Mouse (Mus musculus) midbrain, embryonic 11.5 days (tissue): ENCODE measurements at regions not wholly inside any gene's neighbourhood (a gene's known extent, or its start where the extent isn't known, plus 50 kb on each side); places are given as distances from the start of the nearest gene placed in this dataset.
"Not testable (repeated sequence)": the region's sequence is repeated elsewhere in the genome, so short reads cannot be mapped to it uniquely, and the experiment has no call there.

ENCODE experiments used
- ATAC-seq: fragments of 200-750 bp; cut with Nextera tagmentation; 2 replicates; pipeline ENCODE4 v1.8.0; 2017; ENCODE audit warnings: moderate TSS enrichment, moderate library complexity; ENCODE audit not compliant: low FRiP score
- DNase-seq: peaks from one replicate; pipeline ENCODE4 v3.0.0; 2015; ENCODE audit warnings: low spot score; ENCODE audit errors: missing footprints
- H3K27ac ChIP-seq: fragments of 300-500 bp; sonication (generic); 2 replicates; pipeline ENCODE4 v1.5.1; 2014; ENCODE audit warnings: low read depth, low read length
- H3K27me3 ChIP-seq: fragments of 300-500 bp; sonication (generic); 2 replicates; pipeline ENCODE4 v1.6.1; 2014; ENCODE audit warnings: mild to moderate bottlenecking, low read length, moderate library complexity, mixed read lengths; ENCODE audit not compliant: control insufficient read depth, insufficient read depth
- H3K36me3 ChIP-seq: fragments of 300-500 bp; sonication (generic); 2 replicates; pipeline ENCODE4 v1.6.1; 2014; ENCODE audit warnings: mild to moderate bottlenecking, low read length, moderate library complexity, mixed read lengths; ENCODE audit not compliant: control insufficient read depth, insufficient read depth
- H3K4me1 ChIP-seq: fragments of 300-500 bp; sonication (generic); 2 replicates; pipeline ENCODE4 v1.6.1; 2014; ENCODE audit warnings: low read length; ENCODE audit not compliant: control insufficient read depth, insufficient read depth
- H3K4me2 ChIP-seq: fragments of 300-500 bp; sonication (generic); 2 replicates; pipeline ENCODE4 v1.6.1; 2014; ENCODE audit warnings: mild to moderate bottlenecking, moderate library complexity
- H3K4me3 ChIP-seq: fragments of 300-500 bp; sonication (generic); 2 replicates; pipeline ENCODE4 v1.5.1; 2014; ENCODE audit warnings: low read depth, low read length
- H3K9ac ChIP-seq: fragments of 300-500 bp; sonication (generic); 2 replicates; pipeline ENCODE4 v1.6.1; 2014; ENCODE audit warnings: low read length
- H3K9me3 ChIP-seq: fragments of 300-500 bp; sonication (generic); 2 replicates; pipeline ENCODE4 v1.6.1; 2016; ENCODE audit warnings: low read length; ENCODE audit not compliant: control insufficient read depth
- WGBS: fragments of 180-500 bp; shearing (Covaris S2); extraction: QIAGEN DNeasy Blood & Tissue Kit; methylation state at CpG from one replicate; pipeline ENCODE4 v1.1.7; 2014; 5-methylcytosine and 5-hydroxymethylcytosine counted together

DNA sequence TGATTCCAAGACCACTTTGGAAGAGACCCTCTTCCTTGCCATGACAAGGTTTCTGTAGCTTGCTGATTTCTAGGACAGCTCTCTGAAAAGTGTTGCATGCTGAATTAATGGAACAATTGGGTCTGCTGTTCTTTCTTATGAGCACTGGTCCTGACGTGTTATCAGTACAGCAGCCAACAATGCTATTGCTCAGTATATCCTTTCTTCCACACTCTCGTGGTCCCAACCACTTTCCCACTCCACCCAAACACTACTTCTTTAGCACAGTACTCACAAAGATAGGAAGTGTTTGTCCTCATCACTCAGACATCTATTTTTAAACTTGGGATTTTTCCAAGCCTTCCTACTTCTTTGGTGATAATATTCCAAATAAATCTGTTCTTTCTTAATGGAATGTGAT is 233.2 kb upstream of the Klf6 start:
- ATAC-seq (no peak), DNase-seq (no peak)
- Histone ChIP-seq H3K9ac (no peak overlapping the region), H3K4me2 (no peak overlapping the region), H3K27me3 (no peaks in the 10 kb centered on the region), H3K4me1 (no peaks in the 10 kb centered on the region), H3K36me3 (no peaks in the 10 kb centered on the region), H3K9me3 (no peaks in the 10 kb centered on the region), H3K4me3 (no peak overlapping the region), H3K27ac (no peak overlapping the region)
- WGBS: 66% methylated on average over 2 of the region's 2 CpGs

DNA sequence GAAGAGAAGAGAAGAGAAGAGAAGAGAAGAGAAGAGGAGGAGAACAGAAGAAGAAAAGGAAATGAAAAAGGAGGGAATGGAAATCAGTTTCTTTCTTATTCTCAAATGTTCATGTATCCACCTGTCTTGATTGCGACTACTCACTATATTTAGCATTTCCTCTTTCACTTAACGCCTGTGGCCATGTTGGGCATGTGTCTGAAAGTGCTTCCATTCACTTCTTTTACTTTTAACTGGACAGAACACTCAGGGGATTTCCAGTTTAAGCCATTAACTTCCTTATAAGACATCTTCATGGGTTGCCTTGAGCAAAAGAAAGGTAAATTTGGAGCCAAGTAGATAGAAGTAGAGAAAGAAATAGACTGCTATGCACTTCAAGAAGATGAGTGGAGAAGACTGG is 226.3 kb upstream of the Klf6 start:
- H3K9ac ChIP-seq: no peak overlapping the region

DNA sequence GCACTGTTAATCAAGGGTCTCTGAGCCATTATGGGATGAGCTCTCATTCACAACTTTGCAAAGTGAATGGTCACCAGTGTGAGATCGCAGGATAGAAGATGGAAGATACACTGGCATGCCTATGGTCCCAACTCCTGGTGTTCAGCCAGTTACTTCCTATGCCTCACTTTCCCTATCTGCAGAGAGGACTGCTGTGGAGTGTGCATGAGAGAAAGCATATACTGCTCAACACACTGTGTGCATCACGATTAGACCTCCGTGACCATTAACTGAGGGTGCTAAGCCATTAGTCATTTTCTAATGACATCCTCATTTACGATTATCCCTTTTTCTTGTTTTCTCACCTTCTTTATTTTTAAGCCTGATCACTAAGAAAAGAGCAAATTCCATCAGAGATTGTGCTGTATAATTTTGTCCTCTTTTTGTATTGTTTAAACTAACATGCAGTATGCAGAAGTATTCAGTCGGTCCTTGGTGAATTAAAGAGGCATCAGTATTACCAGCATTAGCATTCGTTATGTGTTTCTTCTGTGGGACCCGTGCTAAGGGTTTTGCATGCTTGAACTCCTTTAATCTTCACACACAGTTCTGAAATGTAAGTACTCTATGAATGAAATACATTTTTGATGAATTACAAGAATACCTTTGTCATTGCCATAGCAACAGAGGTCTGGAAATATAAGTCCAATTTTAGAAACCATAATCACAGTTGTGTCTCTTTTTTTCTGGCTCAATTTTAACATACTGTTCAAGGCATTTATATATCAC is 219.4 kb upstream of the Klf6 start:
- 84% methylated on average over 7 of the region's 7 CpGs for WGBS
- Histone ChIP-seq H3K9ac (no peak overlapping the region), H3K4me2 (no peak overlapping the region), H3K36me3 (no peaks in the 10 kb centered on the region), H3K9me3 (no peaks in the 10 kb centered on the region), H3K4me1 (no peaks in the 10 kb centered on the region), H3K27ac (no peak overlapping the region), H3K27me3 (no peaks in the 10 kb centered on the region), H3K4me3 (no peak overlapping the region)
- no peak for DNase-seq
- no peak for ATAC-seq

More for the DNA sequence above, 226.3 kb upstream of the Klf6 start:
- H3K4me1 ChIP-seq: no peaks in the 10 kb centered on the region
- no peaks in the 10 kb centered on the region for H3K27me3 ChIP-seq
- DNase-seq: no peak
- no peaks in the 10 kb centered on the region for H3K9me3 ChIP-seq
- WGBS: 84% methylated on average over 2 of the region's 2 CpGs
- H3K27ac ChIP-seq: no peak overlapping the region
- H3K4me3 ChIP-seq: no peak overlapping the region
- H3K36me3 ChIP-seq: no peaks in the 10 kb centered on the region
- ATAC-seq: no peak
- H3K4me2 ChIP-seq: no peak overlapping the region

DNA sequence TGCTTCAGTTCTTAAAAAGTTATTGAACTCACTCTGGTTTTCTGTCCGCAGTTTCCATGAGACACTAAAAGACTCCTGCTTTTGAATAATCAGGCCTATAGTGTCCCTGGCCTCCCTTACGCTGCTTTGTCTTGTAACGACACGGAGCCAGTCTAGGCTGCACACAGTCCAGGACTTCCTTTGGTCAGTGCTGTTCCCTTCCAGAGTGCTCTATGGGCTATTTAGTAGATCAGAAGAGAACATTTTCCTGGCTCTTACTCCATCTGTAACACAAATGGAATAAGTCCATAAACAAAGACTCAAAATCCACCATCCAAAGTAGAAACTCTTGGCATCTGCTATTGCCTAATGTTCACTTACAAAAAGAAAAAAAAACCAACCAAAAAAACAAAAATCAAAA is 213.0 kb upstream of the Klf6 start:
- no peak overlapping the region for H3K4me2 ChIP-seq
- no peaks in the 10 kb centered on the region for H3K36me3 ChIP-seq
- DNase-seq (no peak), ATAC-seq (no peak)
- no peaks in the 10 kb centered on the region for H3K9me3 ChIP-seq
- no peak overlapping the region for H3K27ac ChIP-seq
- H3K4me3 ChIP-seq: no peak overlapping the region
- no peak overlapping the region for H3K9ac ChIP-seq
- no peaks in the 10 kb centered on the region for H3K27me3 ChIP-seq
- 83% methylated on average over 4 of the region's 4 CpGs for WGBS
- H3K4me1 ChIP-seq: no peaks in the 10 kb centered on the region

DNA sequence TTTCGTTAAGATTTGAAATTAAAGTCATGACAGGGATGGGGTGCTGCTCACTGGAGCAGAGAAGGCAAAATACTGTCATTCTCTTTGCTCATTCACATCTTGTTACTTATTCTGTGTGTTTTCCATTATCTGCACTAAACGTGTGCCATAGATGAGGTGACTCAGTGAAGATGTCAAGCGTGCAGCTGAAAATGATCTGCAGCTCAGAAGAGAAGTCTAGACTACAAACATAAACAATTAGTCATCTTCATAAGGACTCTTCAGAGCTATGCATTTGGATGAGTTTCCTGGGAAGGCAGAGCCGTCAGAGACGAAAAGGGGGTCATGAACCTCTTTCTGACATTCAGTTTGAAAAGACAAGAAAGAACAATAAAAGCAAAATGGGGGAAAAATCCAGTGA is 203.7 kb upstream of the Klf6 start:
- H3K9ac ChIP-seq: no peak overlapping the region
- H3K27ac ChIP-seq: no peak overlapping the region
- H3K4me2 ChIP-seq: no peak overlapping the region
- no peaks in the 10 kb centered on the region for H3K4me1 ChIP-seq
- H3K9me3 ChIP-seq: no peaks in the 10 kb centered on the region
- H3K36me3 ChIP-seq: no peaks in the 10 kb centered on the region
- no peak for ATAC-seq
- H3K4me3 ChIP-seq: no peak overlapping the region
- no peak for DNase-seq
- WGBS: 67% methylated on average over 5 of the region's 5 CpGs
- H3K27me3 ChIP-seq: no peaks in the 10 kb centered on the region

DNA sequence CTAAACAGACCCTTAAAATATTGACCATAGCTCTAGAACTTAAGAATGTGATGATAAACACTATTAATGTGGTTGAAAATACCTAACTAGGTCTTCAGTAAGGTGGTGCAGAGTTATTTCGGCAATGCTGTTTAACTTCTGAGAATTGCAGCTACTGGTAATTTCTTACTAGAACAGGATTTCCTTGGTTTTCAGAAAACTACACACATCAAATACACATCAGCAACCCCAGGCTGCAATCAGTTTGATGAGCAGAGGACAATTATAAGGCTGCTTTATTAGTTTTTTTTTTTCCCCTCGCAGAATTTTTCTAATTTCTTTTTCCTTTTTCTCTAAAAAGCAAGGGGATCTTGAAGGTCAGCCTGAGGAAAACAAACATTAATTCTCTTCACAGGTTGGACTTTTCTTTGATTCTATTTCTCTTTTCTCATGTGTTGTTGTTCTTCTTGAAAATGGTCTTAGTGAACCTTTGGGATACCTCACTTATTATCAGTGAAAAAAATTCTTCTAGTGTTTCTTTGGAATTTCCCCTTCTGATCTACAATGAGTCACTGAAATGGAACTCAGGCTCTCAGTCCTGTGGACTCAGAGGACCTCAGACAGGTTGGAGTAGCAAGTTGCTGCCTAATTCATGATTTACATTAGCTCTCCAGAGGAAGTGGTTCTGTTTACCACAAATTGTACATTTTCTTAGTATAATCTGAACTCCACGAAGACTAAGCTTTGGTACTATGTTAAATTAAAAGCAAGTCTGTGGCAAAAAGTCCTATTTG is 194.9 kb upstream of the Klf6 start:
- no peak overlapping the region for H3K9ac ChIP-seq
- DNase-seq (no peak), ATAC-seq (no peak)
- 84% methylated on average over 3 of the region's 3 CpGs for WGBS
- no peaks in the 10 kb centered on the region for H3K9me3 ChIP-seq
- no peaks in the 10 kb centered on the region for H3K4me1 ChIP-seq
- H3K36me3 ChIP-seq: no peaks in the 10 kb centered on the region
- no peaks in the 10 kb centered on the region for H3K27me3 ChIP-seq
- H3K27ac ChIP-seq: no peak overlapping the region
- no peak overlapping the region for H3K4me3 ChIP-seq
- no peak overlapping the region for H3K4me2 ChIP-seq

DNA sequence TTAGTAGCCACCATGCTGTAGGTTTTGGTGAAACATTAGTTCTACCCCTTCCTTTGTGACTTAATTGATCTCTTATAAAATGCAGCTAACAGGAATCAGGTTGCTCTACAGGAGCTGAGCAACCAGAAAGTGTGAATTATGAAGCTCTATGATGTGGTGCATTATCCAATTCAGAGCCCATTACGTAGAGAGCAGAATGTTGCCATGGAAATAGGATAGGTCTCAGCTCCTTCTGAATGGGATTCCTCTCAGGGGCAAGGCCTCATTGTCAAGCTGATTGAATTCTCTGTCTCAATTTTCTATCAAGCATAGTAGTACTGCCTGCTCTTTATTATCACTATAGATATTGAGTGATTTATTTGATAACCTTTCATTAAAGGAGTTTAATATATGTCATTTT is 185.6 kb upstream of the Klf6 start:
- H3K4me3 ChIP-seq: no peak overlapping the region
- H3K36me3 ChIP-seq: no peaks in the 10 kb centered on the region
- H3K9ac ChIP-seq: no peak overlapping the region
- ATAC-seq (peak; percentile 61), DNase-seq (peak; percentile 86)
- H3K4me1 ChIP-seq: no peaks in the 10 kb centered on the region
- no peak overlapping the region for H3K27ac ChIP-seq
- 9% methylated on average over 1 of the region's 1 CpGs for WGBS
- H3K9me3 ChIP-seq: no peaks in the 10 kb centered on the region
- H3K27me3 ChIP-seq: no peaks in the 10 kb centered on the region
- no peak overlapping the region for H3K4me2 ChIP-seq

DNA sequence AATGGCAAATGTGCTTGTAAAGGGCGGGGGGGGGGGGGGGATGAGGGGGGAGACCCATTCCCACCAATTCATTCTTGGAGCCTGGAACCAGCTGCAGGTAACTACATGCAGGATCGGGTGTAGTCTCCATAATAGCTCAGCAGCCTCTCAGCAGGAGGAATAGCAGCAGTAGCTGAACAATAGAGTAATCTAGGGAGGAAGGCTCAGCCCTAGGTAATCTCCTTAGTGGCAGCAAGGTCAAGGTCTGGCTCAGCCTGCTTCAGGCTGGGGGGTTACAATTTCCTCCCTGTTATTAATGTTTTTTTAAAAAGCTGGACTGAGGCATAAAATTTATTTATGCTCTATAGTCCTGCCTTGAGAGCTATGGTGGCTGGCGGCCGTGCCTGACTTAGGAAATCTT is 171.2 kb upstream of the Klf6 start:
- ATAC-seq: no peak
- Histone ChIP-seq H3K9me3 (no peaks in the 10 kb centered on the region; the same call in 1 of the 2 replicates), H3K4me3 (no peak overlapping the region), H3K4me1 (no peaks in the 10 kb centered on the region), H3K4me2 (no peak overlapping the region), H3K9ac (no peak overlapping the region), H3K27me3 (no peaks in the 10 kb centered on the region), H3K36me3 (no peaks in the 10 kb centered on the region), H3K27ac (no peak overlapping the region)
- WGBS: 74% methylated on average over 4 of the region's 4 CpGs
- DNase-seq: no peak

DNA sequence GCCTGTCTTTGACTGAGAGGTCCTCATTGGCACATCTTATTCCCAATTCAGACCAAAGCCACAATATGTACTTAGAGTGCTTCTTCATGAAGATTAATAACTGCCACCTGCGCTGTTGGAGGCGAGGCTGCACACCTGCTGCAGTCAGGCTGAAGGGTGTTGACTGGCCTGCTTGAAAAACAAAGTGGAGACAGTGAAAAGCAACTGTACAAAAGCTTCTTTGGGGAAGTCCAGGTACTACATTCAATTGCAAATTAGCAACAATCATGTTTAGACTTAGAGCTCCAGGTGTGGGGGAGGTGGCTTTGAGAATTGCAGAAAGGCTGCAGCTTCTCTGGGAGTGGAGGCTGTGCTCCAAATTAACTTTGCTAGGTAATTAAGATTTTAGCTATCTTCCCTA is 170.6 kb upstream of the Klf6 start:
- not testable (repeated sequence) for ATAC-seq, H3K4me3 ChIP-seq, H3K9ac ChIP-seq, H3K27ac ChIP-seq, H3K27me3 ChIP-seq, H3K4me1 ChIP-seq, DNase-seq, H3K36me3 ChIP-seq, H3K4me2 ChIP-seq, H3K9me3 ChIP-seq
- WGBS: 89% methylated on average over 2 of the region's 2 CpGs
